Mouse (Mus musculus): ENCODE measurements at regions not wholly inside any gene's neighbourhood (a gene's known extent, or its start where the extent isn't known, plus 50 kb on each side); places are given as distances from the start of the nearest gene placed in this dataset.

GRCm38 (mm10) chr1:186457098-186457497 lies 248.7 kb downstream of the Tgfb2 start:
- Histone ChIP-seq H3K4me2 (replicated peaks) (no peak overlapping the region), H3K4me3 (replicated peaks) (no peak overlapping the region), H3K9ac (replicated peaks) (no peak overlapping the region), H3K36me3 (no peaks in the 10 kb centered on the region), H3K9me3 (no peaks in the 10 kb centered on the region), H3K27me3 (no peaks in the 10 kb centered on the region), H3K27ac (no peak overlapping the region), H3K4me1 (replicated peaks) (no peaks in the 10 kb centered on the region)
- ATAC-seq: no peak
- 74% methylated on average over 8 of the region's 8 CpGs for WGBS

- no peak for ATAC-seq
- WGBS: 97% methylated on average over 3 of the region's 3 CpGs
- Histone ChIP-seq H3K4me1 (replicated peaks) (no peaks in the 10 kb centered on the region), H3K9me3 (no peaks in the 10 kb centered on the region), H3K4me3 (replicated peaks) (no peak overlapping the region), H3K27me3 (no peaks in the 10 kb centered on the region), H3K9ac (replicated peaks) (no peak overlapping the region), H3K4me2 (replicated peaks) (no peak overlapping the region), H3K36me3 (no peaks in the 10 kb centered on the region), H3K27ac (no peak overlapping the region)
These were observed 249.7 kb downstream of the Tgfb2 start for GRCm38 (mm10) chr1:186456131-186456530.

GRCm38 (mm10) chr1:186455177-186455660 lies 250.6 kb downstream of the Tgfb2 start:
- no peaks in the 10 kb centered on the region for H3K36me3 ChIP-seq
- no peak for ATAC-seq
- 87% methylated on average over 7 of the region's 7 CpGs for WGBS

GRCm38 (mm10) chr1:186454393-186455085 lies 251.2 kb downstream of the Tgfb2 start:
- Histone ChIP-seq H3K4me2 (replicated peaks) (no peak overlapping the region), H3K27ac (no peak overlapping the region), H3K27me3 (no peaks in the 10 kb centered on the region), H3K4me1 (replicated peaks) (no peaks in the 10 kb centered on the region), H3K9ac (replicated peaks) (no peak overlapping the region), H3K4me3 (replicated peaks) (no peak overlapping the region), H3K9me3 (no peaks in the 10 kb centered on the region), H3K36me3 (no peaks in the 10 kb centered on the region)
- 66% methylated on average over 4 of the region's 4 CpGs for WGBS
- no peak for ATAC-seq

More at GRCm38 (mm10) chr1:186455177-186455660, 250.6 kb downstream of the Tgfb2 start:
- no peaks in the 10 kb centered on the region for H3K27me3 ChIP-seq
- H3K4me2 ChIP-seq (replicated peaks): no peak overlapping the region
- no peak overlapping the region for H3K27ac ChIP-seq
- H3K9ac ChIP-seq (replicated peaks): no peak overlapping the region
- H3K4me1 ChIP-seq (replicated peaks): no peaks in the 10 kb centered on the region
- H3K4me3 ChIP-seq (replicated peaks): no peak overlapping the region
- no peaks in the 10 kb centered on the region for H3K9me3 ChIP-seq

GRCm38 (mm10) chr1:186448841-186449650 lies 256.7 kb downstream of the Tgfb2 start:
- peak; percentile 62; the same call in 1 of the 2 replicates for ATAC-seq

GRCm38 (mm10) chr1:186447521-186447920 lies 258.3 kb downstream of the Tgfb2 start:
- Histone ChIP-seq H3K9me3 (no peaks in the 10 kb centered on the region), H3K4me2 (replicated peaks) (no peak overlapping the region), H3K36me3 (no peaks in the 10 kb centered on the region), H3K27me3 (no peaks in the 10 kb centered on the region), H3K4me1 (replicated peaks) (peaks cover 5% of the 10 kb centered on the region), H3K9ac (replicated peaks) (no peak overlapping the region), H3K4me3 (replicated peaks) (no peak overlapping the region), H3K27ac (no peak overlapping the region)
- WGBS: 91% methylated on average over 1 of the region's 1 CpGs
- ATAC-seq: no peak

More at GRCm38 (mm10) chr1:186448841-186449650, 256.7 kb downstream of the Tgfb2 start:
- Histone ChIP-seq H3K4me2 (replicated peaks) (no peak overlapping the region), H3K36me3 (no peaks in the 10 kb centered on the region), H3K4me1 (replicated peaks) (peaks cover 5% of the 10 kb centered on the region), H3K9me3 (no peaks in the 10 kb centered on the region), H3K4me3 (replicated peaks) (no peak overlapping the region), H3K9ac (replicated peaks) (no peak overlapping the region), H3K27me3 (no peaks in the 10 kb centered on the region), H3K27ac (no peak overlapping the region)
- 48% methylated on average over 16 of the region's 16 CpGs for WGBS

- H3K36me3 ChIP-seq: no peaks in the 10 kb centered on the region
- peaks cover 5% of the 10 kb centered on the region for H3K4me1 ChIP-seq (replicated peaks)
- H3K4me3 ChIP-seq (replicated peaks): no peak overlapping the region
- no peaks in the 10 kb centered on the region for H3K27me3 ChIP-seq
- no peak overlapping the region for H3K27ac ChIP-seq
- no peaks in the 10 kb centered on the region for H3K9me3 ChIP-seq
- no peak overlapping the region for H3K9ac ChIP-seq (replicated peaks)
- ATAC-seq: no peak
- no peak overlapping the region for H3K4me2 ChIP-seq (replicated peaks)
- WGBS: 55% methylated on average over 5 of the region's 5 CpGs
These were observed 261.1 kb downstream of the Tgfb2 start for GRCm38 (mm10) chr1:186444701-186445131.

GRCm38 (mm10) chr1:186442160-186442559 lies 263.6 kb downstream of the Tgfb2 start:
- Histone ChIP-seq H3K27ac (no peak overlapping the region), H3K4me1 (replicated peaks) (no peaks in the 10 kb centered on the region), H3K9me3 (no peaks in the 10 kb centered on the region), H3K36me3 (no peaks in the 10 kb centered on the region), H3K4me2 (replicated peaks) (no peak overlapping the region), H3K27me3 (no peaks in the 10 kb centered on the region), H3K4me3 (replicated peaks) (no peak overlapping the region), H3K9ac (replicated peaks) (no peak overlapping the region)
- 82% methylated on average over 1 of the region's 1 CpGs for WGBS
- ATAC-seq: no peak

- Histone ChIP-seq H3K27me3 (no peaks in the 10 kb centered on the region), H3K9ac (replicated peaks) (no peak overlapping the region), H3K4me3 (replicated peaks) (no peak overlapping the region), H3K4me2 (replicated peaks) (no peak overlapping the region), H3K4me1 (replicated peaks) (peaks cover 9% of the 10 kb centered on the region), H3K9me3 (no peaks in the 10 kb centered on the region), H3K27ac (no peak overlapping the region), H3K36me3 (no peaks in the 10 kb centered on the region)
- ATAC-seq: 0 out of 2 replicates have a peak, but pooled peaks have one; percentile 55
- 65% methylated on average over 12 of the region's 12 CpGs for WGBS
These were observed 270.3 kb downstream of the Tgfb2 start for GRCm38 (mm10) chr1:186435336-186435972.

GRCm38 (mm10) chr1:186434782-186435181 lies 271.0 kb downstream of the Tgfb2 start:
- H3K4me3 ChIP-seq (replicated peaks): no peak overlapping the region
- H3K4me1 ChIP-seq (replicated peaks): peaks cover 9% of the 10 kb centered on the region
- WGBS: 76% methylated on average over 9 of the region's 9 CpGs
- H3K36me3 ChIP-seq: no peaks in the 10 kb centered on the region
- no peak overlapping the region for H3K9ac ChIP-seq (replicated peaks)
- ATAC-seq: peak; percentile 53; the same call in 1 of the 2 replicates
- H3K27ac ChIP-seq: peak overlapping the region; percentile 30; the same call in 1 of the 2 replicates
- H3K4me2 ChIP-seq (replicated peaks): no peak overlapping the region
- H3K27me3 ChIP-seq: no peaks in the 10 kb centered on the region
- no peaks in the 10 kb centered on the region for H3K9me3 ChIP-seq

GRCm38 (mm10) chr1:186434007-186434406 lies 271.8 kb downstream of the Tgfb2 start:
- Histone ChIP-seq H3K9me3 (no peaks in the 10 kb centered on the region), H3K4me1 (replicated peaks) (peaks cover 9% of the 10 kb centered on the region), H3K27ac (no peak overlapping the region), H3K4me2 (replicated peaks) (no peak overlapping the region), H3K9ac (replicated peaks) (no peak overlapping the region), H3K4me3 (replicated peaks) (no peak overlapping the region), H3K36me3 (no peaks in the 10 kb centered on the region), H3K27me3 (no peaks in the 10 kb centered on the region)
- no peak for ATAC-seq
- 49% methylated on average over 2 of the region's 2 CpGs for WGBS

GRCm38 (mm10) chr1:186433169-186433665 lies 272.6 kb downstream of the Tgfb2 start:
- no peaks in the 10 kb centered on the region for H3K27me3 ChIP-seq
- no peak overlapping the region for H3K27ac ChIP-seq
- H3K9ac ChIP-seq (replicated peaks): no peak overlapping the region
- H3K36me3 ChIP-seq: no peaks in the 10 kb centered on the region
- H3K4me3 ChIP-seq (replicated peaks): no peak overlapping the region
- WGBS: 78% methylated on average over 7 of the region's 7 CpGs
- no peak for ATAC-seq
- no peak overlapping the region for H3K4me2 ChIP-seq (replicated peaks)
- no peaks in the 10 kb centered on the region for H3K9me3 ChIP-seq
- H3K4me1 ChIP-seq (replicated peaks): peaks cover 9% of the 10 kb centered on the region

All from midbrain, embryonic 13.5 days (tissue).